Mouse (Mus musculus): Measurements from ENCODE around the gene Atf7ip. TPM values are rescaled to one million over a fixed set of nuclear protein-coding genes. Genes with fewer than 3 reads are reported as not detected.
A peak's percentile ranks its signal among the peaks of the same experiment; 100 is the strongest.

Gene Atf7ip
- polyA plus RNA-seq, 1 experiment: 110 TPM

DNA sequence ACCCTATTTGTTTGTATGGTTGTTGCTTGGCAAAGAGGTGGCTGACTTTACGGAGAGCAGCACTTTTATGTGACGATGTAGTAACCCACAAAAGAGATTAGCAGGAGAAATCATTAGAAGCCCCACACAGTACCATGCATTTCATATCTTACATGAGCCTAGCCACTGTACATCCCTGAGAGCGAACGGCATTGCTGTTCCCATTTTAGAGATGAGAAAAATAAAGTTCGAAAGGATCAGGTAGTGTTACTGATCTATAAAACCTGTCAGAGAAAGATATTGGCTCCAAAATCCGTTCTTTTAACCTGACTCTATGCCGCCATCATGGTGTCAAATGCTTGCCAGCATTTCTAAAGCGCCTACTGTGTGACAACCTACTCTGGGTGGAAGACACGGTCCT is 36.2 kb upstream of the Atf7ip start:
- no peak overlapping the region for H3K9ac ChIP-seq (ENCODE audit: low read depth, poor library complexity, severe bottlenecking)
- TF ChIP-seq EP300 (IDR thresholded peaks at IDR 0.05; ENCODE audit: insufficient read depth, low read depth, low read length) (no peak), POLR2A (IDR thresholded peaks at IDR 0.05; ENCODE audit: insufficient read depth, low read length) (no peak), CTCF (IDR thresholded peaks at IDR 0.05; ENCODE audit: low read depth, low read length) (no peak)
- H3K9me3 ChIP-seq (replicated peaks; ENCODE audit: control insufficient read depth, insufficient read depth, low read length, poor library complexity, severe bottlenecking): peaks cover 45% of the 10 kb centered on the region
- H3K27me3 ChIP-seq (ENCODE audit: control insufficient read depth, insufficient read depth, low read length, poor library complexity, severe bottlenecking): no peaks in the 10 kb centered on the region
- H3K27ac ChIP-seq (ENCODE audit: insufficient read depth, low read length): peak overlapping the region; percentile 93
- no peaks in the 10 kb centered on the region for H3K36me3 ChIP-seq (ENCODE audit: control insufficient read depth, insufficient read depth, low read length, poor library complexity, severe bottlenecking)
- no peak overlapping the region for H3K4me3 ChIP-seq (ENCODE audit: low read depth, low read length)
- H3K4me1 ChIP-seq (ENCODE audit: control insufficient read depth, insufficient read depth, low read length): peaks cover 4% of the 10 kb centered on the region

DNA sequence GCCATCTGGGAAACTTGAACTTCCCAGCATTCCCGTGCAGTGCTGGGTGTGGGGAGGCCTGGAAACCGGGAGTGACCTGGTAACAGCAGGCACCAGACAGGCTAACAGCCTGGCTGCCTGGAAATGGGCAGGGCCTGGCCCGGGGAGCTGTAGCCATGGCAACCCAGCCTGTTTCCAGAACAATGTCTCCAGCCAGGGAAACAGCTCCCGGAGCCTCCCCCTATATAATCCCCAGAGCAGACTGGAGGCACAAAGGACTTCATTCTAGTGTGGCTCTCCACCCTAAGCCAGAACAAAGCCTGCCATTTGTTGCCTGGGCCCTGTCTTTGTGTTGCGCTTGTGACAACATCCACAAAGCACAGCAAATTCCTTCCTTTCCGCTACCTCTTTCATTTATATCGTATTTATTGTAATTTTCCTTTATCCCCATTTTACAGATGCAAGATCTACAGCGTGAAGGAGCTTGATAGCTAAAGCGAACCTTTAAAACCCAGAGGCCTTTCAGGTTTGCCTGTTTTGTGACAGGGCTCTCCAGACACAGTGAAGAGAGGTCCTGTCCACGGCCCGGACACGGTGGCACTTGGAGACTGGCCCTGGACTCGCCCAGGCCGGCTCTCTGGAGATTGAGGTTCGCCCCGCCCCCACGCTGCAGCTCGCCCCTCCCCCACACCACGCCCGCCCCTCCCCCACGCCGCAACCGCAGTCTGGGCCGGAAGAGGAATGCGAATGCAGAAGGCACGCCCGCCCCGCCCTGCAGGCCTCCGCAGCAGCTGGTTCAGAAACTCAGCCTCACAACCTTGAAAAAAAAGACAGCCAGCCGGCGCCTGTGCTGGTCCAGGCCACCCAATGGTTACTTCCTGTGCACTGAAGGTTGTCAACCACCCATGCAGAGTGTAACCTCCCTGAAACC is 35.4 kb upstream of the Atf7ip start:
- no peaks in the 10 kb centered on the region for H3K27me3 ChIP-seq (ENCODE audit: control insufficient read depth, insufficient read depth, low read length, poor library complexity, severe bottlenecking)
- H3K36me3 ChIP-seq (ENCODE audit: control insufficient read depth, insufficient read depth, low read length, poor library complexity, severe bottlenecking): no peaks in the 10 kb centered on the region
- H3K9ac ChIP-seq (ENCODE audit: low read depth, poor library complexity, severe bottlenecking): no peak overlapping the region
- peak overlapping the region; percentile 98 for H3K27ac ChIP-seq (ENCODE audit: insufficient read depth, low read length)
- H3K4me1 ChIP-seq (ENCODE audit: control insufficient read depth, insufficient read depth, low read length): peaks cover 5% of the 10 kb centered on the region
- peaks cover 45% of the 10 kb centered on the region for H3K9me3 ChIP-seq (replicated peaks; ENCODE audit: control insufficient read depth, insufficient read depth, low read length, poor library complexity, severe bottlenecking)
- TF ChIP-seq POLR2A (IDR thresholded peaks at IDR 0.05; ENCODE audit: insufficient read depth, low read length) (no peak), EP300 (IDR thresholded peaks at IDR 0.05; ENCODE audit: insufficient read depth, low read depth, low read length) (peak; percentile 94), CTCF (IDR thresholded peaks at IDR 0.05; ENCODE audit: low read depth, low read length) (no peak)
- H3K4me3 ChIP-seq (ENCODE audit: low read depth, low read length): no peak overlapping the region

DNA sequence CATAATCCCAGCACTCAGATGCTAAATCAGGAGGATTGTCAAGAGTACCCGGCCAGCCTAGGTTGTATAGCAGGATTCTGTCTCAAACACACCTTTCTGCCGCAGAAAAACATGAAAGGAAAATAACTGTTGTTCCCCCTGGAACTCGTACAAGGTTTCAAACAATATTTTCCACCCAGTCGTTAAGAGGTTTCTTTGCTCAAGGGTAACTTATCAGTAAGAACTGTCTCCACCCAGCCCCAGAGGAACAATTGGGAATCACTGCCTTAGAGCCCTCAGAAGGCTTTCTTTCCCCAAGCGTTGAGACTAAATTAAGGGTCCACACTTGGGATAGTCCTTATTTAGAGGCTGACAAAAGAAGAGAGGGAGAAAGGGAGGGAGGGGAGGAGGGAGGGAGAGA is 34.4 kb upstream of the Atf7ip start:
- no peak overlapping the region for H3K9ac ChIP-seq (ENCODE audit: low read depth, poor library complexity, severe bottlenecking)
- H3K4me3 ChIP-seq (ENCODE audit: low read depth, low read length): no peak overlapping the region
- no peaks in the 10 kb centered on the region for H3K36me3 ChIP-seq (ENCODE audit: control insufficient read depth, insufficient read depth, low read length, poor library complexity, severe bottlenecking)
- peaks cover 5% of the 10 kb centered on the region for H3K4me1 ChIP-seq (ENCODE audit: control insufficient read depth, insufficient read depth, low read length)
- TF ChIP-seq CTCF (IDR thresholded peaks at IDR 0.05; ENCODE audit: low read depth, low read length) (no peak), POLR2A (IDR thresholded peaks at IDR 0.05; ENCODE audit: insufficient read depth, low read length) (no peak), EP300 (IDR thresholded peaks at IDR 0.05; ENCODE audit: insufficient read depth, low read depth, low read length) (no peak)
- no peaks in the 10 kb centered on the region for H3K27me3 ChIP-seq (ENCODE audit: control insufficient read depth, insufficient read depth, low read length, poor library complexity, severe bottlenecking)
- peaks cover 45% of the 10 kb centered on the region for H3K9me3 ChIP-seq (replicated peaks; ENCODE audit: control insufficient read depth, insufficient read depth, low read length, poor library complexity, severe bottlenecking)
- H3K27ac ChIP-seq (ENCODE audit: insufficient read depth, low read length): peak overlapping the region; percentile 98

DNA sequence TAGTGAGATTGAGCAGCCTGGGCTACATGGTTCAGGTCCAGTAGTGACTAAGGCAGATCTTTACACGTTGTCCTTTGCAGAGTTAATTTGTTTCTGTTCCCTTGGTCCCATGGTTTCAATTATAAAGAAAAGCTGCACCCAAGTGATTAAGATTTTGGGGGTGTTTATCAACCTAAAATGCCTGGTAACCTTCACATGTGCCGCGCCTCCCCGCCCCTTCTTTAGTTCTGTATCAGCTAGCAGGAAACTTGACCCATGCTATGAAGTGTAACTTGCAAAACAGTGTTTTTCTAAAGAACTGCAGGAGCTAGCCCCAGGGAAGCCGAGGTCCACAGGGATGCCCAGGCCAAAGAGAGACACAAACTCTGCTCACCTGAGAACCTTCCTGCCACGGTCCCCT is 33.2 kb upstream of the Atf7ip start:
- Histone ChIP-seq H3K4me1 (ENCODE audit: control insufficient read depth, insufficient read depth, low read length) (peaks cover 5% of the 10 kb centered on the region), H3K36me3 (ENCODE audit: control insufficient read depth, insufficient read depth, low read length, poor library complexity, severe bottlenecking) (no peaks in the 10 kb centered on the region), H3K27me3 (ENCODE audit: control insufficient read depth, insufficient read depth, low read length, poor library complexity, severe bottlenecking) (no peaks in the 10 kb centered on the region), H3K27ac (ENCODE audit: insufficient read depth, low read length) (peak overlapping the region; percentile 6; the same call in 1 of the 2 replicates), H3K4me3 (ENCODE audit: low read depth, low read length) (no peak overlapping the region), H3K9ac (ENCODE audit: low read depth, poor library complexity, severe bottlenecking) (no peak overlapping the region), H3K9me3 (replicated peaks; ENCODE audit: control insufficient read depth, insufficient read depth, low read length, poor library complexity, severe bottlenecking) (peaks cover 35% of the 10 kb centered on the region)
- TF ChIP-seq EP300 (IDR thresholded peaks at IDR 0.05; ENCODE audit: insufficient read depth, low read depth, low read length): no peak
- no peak for TF ChIP-seq CTCF (IDR thresholded peaks at IDR 0.05; ENCODE audit: low read depth, low read length)
- TF ChIP-seq POLR2A (IDR thresholded peaks at IDR 0.05; ENCODE audit: insufficient read depth, low read length): no peak

DNA sequence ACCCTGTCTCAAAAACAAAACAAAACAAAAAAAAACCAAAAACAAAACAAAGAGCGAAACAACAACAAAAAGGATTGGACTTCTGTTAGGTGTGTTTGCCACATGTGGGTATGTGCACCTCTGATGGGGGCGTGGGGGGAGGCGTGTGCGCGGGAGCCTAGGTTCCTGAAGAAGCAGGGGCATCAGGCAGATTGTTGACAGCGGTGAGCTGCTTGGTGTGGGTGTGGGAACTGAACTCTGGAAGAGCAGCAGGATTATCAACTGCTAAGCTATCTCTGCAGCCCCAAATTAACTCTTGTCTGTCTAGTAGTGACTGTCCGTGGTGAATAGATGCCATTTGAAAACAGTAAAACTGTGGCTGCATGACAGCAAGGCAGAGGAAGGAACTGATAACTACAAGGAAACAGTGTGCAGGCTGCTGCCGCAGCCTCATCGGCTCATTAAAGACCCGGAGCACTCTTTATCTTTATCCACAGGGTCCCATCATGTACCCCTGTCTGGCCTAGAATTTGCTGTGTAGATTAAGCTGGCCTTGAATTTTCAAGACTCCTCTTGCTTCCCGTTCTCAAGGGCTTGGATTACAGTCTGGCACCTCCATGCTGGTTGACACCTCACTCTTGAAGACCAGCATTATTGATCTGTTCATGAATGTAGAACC is 32.4 kb upstream of the Atf7ip start:
- Histone ChIP-seq H3K4me3 (ENCODE audit: low read depth, low read length) (no peak overlapping the region), H3K27ac (ENCODE audit: insufficient read depth, low read length) (no peak overlapping the region), H3K4me1 (ENCODE audit: control insufficient read depth, insufficient read depth, low read length) (peaks cover 5% of the 10 kb centered on the region)

More for the DNA sequence above, 32.4 kb upstream of the Atf7ip start:
- H3K36me3 ChIP-seq (ENCODE audit: control insufficient read depth, insufficient read depth, low read length, poor library complexity, severe bottlenecking): no peaks in the 10 kb centered on the region
- H3K9ac ChIP-seq (ENCODE audit: low read depth, poor library complexity, severe bottlenecking): no peak overlapping the region
- TF ChIP-seq CTCF (IDR thresholded peaks at IDR 0.05; ENCODE audit: low read depth, low read length): no peak
- no peak for TF ChIP-seq POLR2A (IDR thresholded peaks at IDR 0.05; ENCODE audit: insufficient read depth, low read length)
- TF ChIP-seq EP300 (IDR thresholded peaks at IDR 0.05; ENCODE audit: insufficient read depth, low read depth, low read length): no peak
- H3K27me3 ChIP-seq (ENCODE audit: control insufficient read depth, insufficient read depth, low read length, poor library complexity, severe bottlenecking): no peaks in the 10 kb centered on the region
- peaks cover 26% of the 10 kb centered on the region for H3K9me3 ChIP-seq (replicated peaks; ENCODE audit: control insufficient read depth, insufficient read depth, low read length, poor library complexity, severe bottlenecking)
